Mouse (Mus musculus) cortical plate, adult 2 months (tissue): ENCODE measurements around the gene Commd1. TPM values are rescaled to one million over a fixed set of nuclear protein-coding genes. Genes with fewer than 3 reads are reported as not detected.

Experiments used
- H3K27ac ChIP-seq: fragments of 200-500 bp; 2 replicates; pipeline ENCODE4 v1.5.1; 2012; ENCODE audit warnings: low read length, control low read depth, inconsistent platforms; ENCODE audit not compliant: insufficient read depth
- H3K4me1 ChIP-seq: fragments of 200-500 bp; 2 replicates; pipeline ENCODE4 v1.6.1; 2011; ENCODE audit warnings: low read length; ENCODE audit not compliant: control insufficient read depth, insufficient read depth
- H3K4me3 ChIP-seq: fragments of 200-500 bp; 2 replicates; pipeline ENCODE4 v1.5.1; 2011; ENCODE audit warnings: mild to moderate bottlenecking, low read length, control low read depth; ENCODE audit not compliant: insufficient read depth
- CTCF ChIP-seq: fragments of 200-500 bp; IDR thresholded peaks from 2 replicates; pipeline ENCODE4 v1.5.1; 2011; ENCODE audit warnings: mild to moderate bottlenecking, control low read depth, low read length; ENCODE audit not compliant: insufficient read depth; ENCODE audit errors: extremely low read depth
- POLR2A ChIP-seq: fragments of 200-500 bp; IDR thresholded peaks from 2 replicates; pipeline ENCODE4 v1.6.1; 2011; ENCODE audit warnings: mild to moderate bottlenecking, low read length, control low read depth; ENCODE audit not compliant: insufficient read depth; ENCODE audit errors: extremely low read depth
- polyA plus RNA-seq: library from polyadenylated mRNA; depleted of rRNA; stranded (reverse); fragments of >200 nt; gene quantifications from 2 replicates; pipeline ENCODE4 v1.2.3, GENCODE M21; 2012

Gene Commd1
- polyA plus RNA-seq, 1 experiment, result 39.4 TPM

DNA sequence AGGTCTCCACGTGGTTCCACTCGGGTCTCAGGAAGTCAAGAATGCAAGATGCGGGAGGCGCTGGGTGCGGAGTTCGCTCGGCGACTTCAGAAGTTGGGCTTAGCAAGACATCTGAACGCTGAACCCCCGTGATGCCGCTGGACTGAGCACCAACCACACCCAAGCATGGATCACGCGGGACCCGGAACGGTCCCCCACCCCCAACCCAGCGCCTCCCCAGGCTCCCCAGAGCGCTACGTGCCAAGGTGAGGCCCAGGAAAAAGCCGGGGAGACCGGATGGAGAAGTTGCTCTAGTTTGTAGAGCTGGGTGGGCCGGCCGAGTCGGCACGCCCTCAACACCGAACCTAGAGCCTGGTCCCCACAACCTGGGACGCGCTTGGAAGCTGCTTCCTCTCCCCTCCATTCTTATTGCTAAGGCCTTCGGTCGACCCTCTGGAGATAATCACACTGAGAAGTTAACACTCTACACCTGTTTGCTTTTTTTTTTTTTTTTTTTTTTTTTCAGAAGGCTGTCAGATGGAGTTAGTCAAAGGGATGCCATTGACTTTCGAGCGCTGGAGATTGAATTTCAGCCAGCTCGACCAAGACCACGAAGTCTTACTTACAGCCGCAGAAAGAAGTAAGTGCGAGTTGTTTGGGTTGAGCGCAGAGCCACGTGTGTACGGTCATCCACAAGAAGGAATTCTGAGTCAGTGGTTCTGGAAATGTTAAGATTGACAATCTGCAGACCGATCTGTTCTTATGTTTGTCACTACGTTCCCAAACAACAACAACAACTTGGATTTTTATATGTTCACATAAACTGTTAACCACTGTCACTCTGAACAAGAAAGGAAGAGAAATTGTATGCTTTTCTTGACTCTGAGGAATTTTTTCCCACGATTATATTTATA, 121.6 kb downstream of the Commd1 start, which contains the start of gene B3gnt2:
TSS of gene B3gnt2 (minus strand) at position 627 of the 893 bp plus-strand sequence.
- TF ChIP-seq CTCF (no peak), POLR2A (no peak)
- H3K27ac ChIP-seq, result peak within 1 kb of the TSS; percentile 30
- peak within 1 kb of the TSS; percentile 90 for H3K4me3 ChIP-seq
- no peaks in the 10 kb centered on the region for H3K4me1 ChIP-seq

DNA sequence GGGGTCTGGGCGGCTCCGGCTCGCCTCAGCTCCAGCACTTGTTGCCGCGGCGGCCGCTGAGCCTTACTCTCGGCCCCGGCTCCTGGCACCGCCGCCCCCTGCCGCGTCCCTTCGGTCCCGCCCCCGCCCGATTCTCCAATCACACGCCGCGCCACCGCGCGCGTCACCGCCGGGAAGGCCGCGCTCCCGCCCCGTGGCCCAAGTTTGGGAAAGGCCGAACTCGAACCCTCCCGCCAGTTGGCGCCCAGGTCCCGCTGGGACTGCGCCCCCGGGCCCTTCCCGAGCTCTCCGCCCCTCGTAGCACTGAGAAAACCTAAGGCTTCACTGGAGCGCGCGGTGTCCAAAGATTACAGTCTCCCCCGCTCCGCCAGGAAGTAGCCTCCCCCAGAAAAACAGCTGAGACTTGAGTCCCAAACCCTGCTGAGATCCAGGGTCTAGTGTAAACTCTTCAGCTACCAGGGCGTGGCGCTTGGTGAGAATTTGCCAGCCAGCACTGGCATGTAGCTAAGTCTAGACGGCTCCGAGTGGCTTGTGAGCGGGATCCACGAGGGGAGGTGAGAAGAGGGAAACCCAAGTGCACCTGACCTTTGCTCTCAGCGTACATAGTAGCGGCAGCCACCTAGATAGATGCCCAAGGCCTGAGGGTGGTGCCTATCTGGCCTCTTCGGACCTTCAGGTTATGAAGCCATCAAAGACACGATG, 122.4 kb downstream of the Commd1 start:
- Histone ChIP-seq H3K4me1 (no peaks in the 10 kb centered on the region), H3K27ac (peak overlapping the region; percentile 30), H3K4me3 (peak overlapping the region; percentile 90)
- peak; percentile 36; the same call in 1 of the 2 replicates for TF ChIP-seq POLR2A
- no peak for TF ChIP-seq CTCF

DNA sequence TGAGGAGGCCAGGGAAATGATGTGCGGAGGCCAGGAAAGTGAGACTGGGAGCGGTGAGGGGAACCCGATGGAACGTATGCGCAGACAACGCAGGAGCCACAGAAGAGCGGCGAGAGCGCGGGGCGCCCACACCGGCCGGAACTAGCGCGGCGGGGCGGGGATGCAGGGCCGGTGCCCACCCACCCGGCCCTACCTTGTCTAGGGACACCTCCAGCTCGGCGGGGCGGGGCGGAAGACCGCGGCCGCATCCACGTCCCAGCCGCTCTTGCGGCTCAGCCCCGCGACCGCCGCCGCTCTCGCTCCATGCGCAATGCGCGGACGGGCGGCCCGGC, 122.9 kb downstream of the Commd1 start:
- Histone ChIP-seq H3K4me1 (no peaks in the 10 kb centered on the region), H3K4me3 (peak overlapping the region; percentile 90), H3K27ac (peak overlapping the region; percentile 93)
- no peak for TF ChIP-seq POLR2A
- TF ChIP-seq CTCF, result no peak

DNA sequence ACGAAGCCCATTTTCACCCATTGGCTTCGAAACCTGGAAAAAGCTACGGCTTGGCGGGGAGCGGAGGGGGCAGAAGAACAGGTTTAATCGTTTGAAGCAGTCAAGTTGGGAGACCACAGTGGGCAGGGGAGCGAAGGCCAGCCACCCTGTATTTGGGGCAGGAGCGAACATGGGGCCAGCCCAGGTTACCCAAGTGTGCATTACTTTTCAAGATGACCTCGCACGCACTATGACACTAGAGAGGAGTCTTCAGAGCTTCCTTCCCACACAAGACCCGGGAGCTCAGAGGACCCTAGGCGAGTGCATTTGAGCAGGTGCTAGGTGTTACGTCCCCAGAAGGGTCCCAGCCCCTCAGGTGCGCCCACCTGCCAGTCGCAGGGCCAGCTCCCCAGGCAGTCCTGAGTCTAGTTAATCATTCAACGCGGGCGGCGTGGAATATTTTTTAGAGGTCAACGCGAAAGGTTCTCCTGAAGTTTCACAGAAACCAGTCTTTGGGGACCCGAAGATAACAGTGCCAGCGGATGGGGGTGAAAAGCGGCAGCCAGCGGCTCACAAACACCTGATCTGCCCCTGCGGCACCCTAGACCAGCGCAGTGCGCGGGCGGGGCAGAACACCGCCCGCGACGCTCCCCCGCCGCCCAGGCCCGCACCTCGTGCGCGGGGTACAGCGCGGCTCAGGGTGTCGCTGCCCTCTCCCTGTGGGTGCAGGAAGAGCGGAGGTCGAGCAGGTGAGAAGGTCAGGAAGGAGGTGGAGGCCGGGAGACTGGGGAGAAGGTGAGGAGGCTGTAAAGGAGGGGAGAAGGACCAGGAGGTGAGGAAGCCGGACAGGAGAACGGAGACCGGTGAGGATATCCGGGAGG, 123.5 kb downstream of the Commd1 start:
- TF ChIP-seq POLR2A (no peak), CTCF (no peak)
- Histone ChIP-seq H3K4me1 (no peaks in the 10 kb centered on the region), H3K27ac (peak overlapping the region; percentile 93), H3K4me3 (peak overlapping the region; percentile 90)

DNA sequence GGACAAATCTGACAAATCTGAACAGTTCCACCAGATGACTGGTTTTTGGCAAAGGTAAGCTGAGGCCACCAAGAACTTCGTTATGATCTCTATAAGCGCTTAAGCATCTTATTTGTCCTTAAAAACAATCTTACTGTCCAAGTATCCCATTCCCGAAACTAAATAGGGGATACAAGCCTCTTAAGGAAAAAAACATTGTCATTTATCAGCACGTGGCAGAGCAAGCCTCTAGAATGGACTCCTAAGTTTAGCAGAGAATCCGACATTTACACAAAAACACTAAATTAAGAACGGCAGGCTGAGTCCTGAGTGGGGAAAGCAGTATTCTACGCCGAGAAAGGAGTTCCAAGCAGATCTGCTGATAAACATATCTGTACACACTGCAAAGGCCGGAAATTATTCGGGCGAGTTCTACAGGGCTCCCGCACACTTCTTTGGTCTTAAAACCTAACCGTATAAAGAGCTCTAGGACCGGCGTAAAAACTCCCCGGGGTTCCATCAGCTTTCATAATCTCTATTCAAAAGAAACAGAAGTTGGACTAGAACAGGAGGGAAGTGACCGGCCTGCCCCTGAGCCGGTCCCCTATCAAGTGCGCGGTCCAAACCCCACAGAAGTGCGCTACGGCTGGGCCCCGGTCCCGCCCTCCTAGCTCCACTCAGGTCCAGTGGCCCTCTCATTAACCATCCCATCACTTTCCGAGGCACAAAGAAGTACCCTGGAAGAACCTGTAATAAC, 124.3 kb downstream of the Commd1 start:
- H3K27ac ChIP-seq, result peak overlapping the region; percentile 93; the same call in 1 of the 2 replicates
- TF ChIP-seq CTCF (no peak), POLR2A (no peak)

DNA sequence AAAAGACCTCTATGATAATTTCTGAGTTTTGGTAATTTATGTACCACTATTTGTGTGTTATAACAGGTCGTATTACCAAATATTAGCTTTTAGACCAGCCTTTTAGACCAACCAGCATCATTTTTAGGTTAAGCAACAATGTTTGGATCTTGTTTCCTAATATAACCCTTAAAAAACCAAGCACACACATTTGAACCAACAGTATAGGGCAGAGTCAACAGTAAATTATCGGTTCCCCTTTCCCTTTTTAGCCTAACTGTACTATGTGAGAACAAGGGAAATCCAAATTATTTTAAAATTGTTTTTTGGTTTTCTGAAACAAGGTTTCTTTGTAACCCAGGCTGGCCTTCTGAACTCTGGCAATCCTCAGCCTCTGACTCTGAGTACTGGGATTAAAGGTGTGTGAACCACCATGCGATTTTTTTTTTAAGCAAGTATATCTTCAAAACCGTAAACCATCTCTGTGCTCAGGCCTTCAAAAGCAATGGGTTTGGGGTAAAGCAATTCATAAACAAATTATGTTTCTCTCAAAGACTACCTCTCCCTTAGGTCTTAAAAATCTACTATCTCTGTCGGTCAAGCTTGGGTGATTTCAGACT, 125.0 kb downstream of the Commd1 start:
- TF ChIP-seq CTCF (no peak), POLR2A (no peak)
- peak overlapping the region; percentile 90; the same call in 1 of the 2 replicates for H3K4me3 ChIP-seq
- H3K27ac ChIP-seq, result no peak overlapping the region
- H3K4me1 ChIP-seq, result peaks cover 2% of the 10 kb centered on the region; the same call in 1 of the 2 replicates

More for the DNA sequence above, 124.3 kb downstream of the Commd1 start:
- Histone ChIP-seq H3K4me1 (no peaks in the 10 kb centered on the region), H3K4me3 (peak overlapping the region; percentile 90)

DNA sequence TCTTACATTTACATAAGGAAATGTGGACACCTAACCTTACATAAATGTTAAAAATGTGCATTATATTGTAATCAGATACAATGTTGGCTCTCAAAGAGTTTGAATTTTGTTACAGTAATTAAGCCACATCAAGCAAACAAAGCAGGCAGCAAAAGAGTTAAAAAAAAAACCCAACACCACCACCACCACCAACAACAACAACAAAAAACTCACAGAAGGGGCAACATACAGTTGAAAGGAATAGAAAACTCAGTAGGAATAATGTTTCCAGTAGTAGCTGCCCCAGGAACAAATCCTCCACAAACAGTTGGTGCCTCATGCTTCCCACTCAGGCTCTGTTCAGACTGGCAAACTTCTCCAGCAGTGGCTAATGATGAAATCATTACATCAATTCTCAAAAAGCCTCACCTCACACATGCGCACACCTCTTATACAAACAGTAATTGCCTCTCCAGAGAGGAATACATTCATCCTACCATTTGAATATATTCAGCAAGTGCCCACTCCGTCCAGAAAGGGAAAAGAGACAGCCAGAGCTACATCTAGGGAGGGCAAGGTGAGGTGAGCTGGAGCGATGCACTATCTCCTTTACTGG, 125.7 kb downstream of the Commd1 start:
- Histone ChIP-seq H3K27ac (no peak overlapping the region), H3K4me3 (no peak overlapping the region), H3K4me1 (peaks cover 2% of the 10 kb centered on the region)
- TF ChIP-seq CTCF, result no peak
- no peak for TF ChIP-seq POLR2A

DNA sequence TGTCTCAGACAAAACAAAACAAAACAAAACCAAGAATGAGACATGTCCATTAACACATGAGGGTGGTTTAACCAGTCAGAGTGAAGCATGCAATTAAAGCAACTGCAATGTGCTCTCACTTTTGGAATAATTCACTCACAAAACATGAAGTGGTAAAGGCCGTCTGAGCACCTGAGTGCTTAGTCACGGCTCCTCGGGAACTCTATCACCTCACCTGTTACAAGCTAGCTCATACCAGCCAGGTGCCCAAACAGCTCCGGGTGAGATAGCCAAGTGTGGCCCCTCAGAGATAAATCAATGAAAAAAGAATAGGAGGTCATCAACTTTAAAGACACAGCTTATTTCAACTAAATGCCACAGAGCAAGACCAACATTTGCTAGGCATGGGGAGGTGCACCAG, 127.6 kb downstream of the Commd1 start:
- TF ChIP-seq CTCF (no peak), POLR2A (no peak)
- no peak overlapping the region for H3K27ac ChIP-seq
- H3K4me1 ChIP-seq, result peaks cover 4% of the 10 kb centered on the region
- H3K4me3 ChIP-seq, result no peak overlapping the region

DNA sequence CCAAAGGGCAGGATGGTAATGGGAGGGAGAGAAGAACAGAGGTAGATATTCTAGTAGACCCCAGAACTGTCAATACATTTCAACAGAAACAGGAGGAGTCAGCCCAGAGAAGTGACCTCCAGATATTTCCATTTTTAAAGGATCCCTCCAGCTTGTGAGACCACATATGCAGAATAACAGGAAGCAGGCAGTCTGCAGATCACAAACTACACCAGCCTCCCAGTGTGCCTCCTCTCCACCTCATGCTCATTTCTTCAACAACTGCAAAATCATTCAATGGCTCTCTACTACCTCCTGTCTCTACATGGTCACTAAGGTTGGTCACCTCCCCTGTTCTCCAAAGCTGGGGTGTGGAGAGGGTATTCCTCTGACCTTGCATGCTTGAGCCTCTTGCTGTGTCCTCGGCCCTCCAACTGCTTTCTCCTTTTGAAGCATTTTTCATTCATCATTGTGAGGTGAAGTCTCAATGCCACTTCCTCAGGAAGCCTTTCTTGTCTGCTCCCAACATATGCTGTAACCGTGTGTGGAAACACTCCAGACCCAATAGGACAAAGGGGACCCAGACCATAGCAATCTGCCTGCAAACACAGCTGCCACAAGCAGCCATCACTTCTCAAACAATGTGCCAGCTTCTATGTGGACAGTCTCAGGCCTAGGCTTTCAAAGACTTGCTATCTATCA, 128.6 kb downstream of the Commd1 start:
- Histone ChIP-seq H3K4me3 (no peak overlapping the region), H3K27ac (no peak overlapping the region), H3K4me1 (peaks cover 4% of the 10 kb centered on the region)
- no peak for TF ChIP-seq POLR2A
- no peak for TF ChIP-seq CTCF
